Mouse (Mus musculus) cerebellum, adult 2 months (tissue): ENCODE measurements at regions not wholly inside any gene's neighbourhood (a gene's known extent, or its start where the extent isn't known, plus 50 kb on each side); places are given as distances from the start of the nearest gene placed in this dataset.

ENCODE experiments used
- DNase-seq, 2 experiments: peaks; one replicate each; pipeline ENCODE4 v3.0.0; 2021
- H3K27ac ChIP-seq: fragments of 200-500 bp; 2 replicates; pipeline ENCODE4 v1.5.1; 2012; ENCODE audit warnings: low read length, control low read depth, inconsistent platforms; ENCODE audit not compliant: insufficient read depth
- H3K27me3 ChIP-seq: fragments of 200-500 bp; 2 replicates; pipeline ENCODE4 v1.6.1; 2012; ENCODE audit warnings: inconsistent platforms, mild to moderate bottlenecking, low read length, moderate library complexity; ENCODE audit not compliant: control insufficient read depth, insufficient read depth
- H3K4me1 ChIP-seq: fragments of 200-500 bp; 2 replicates; pipeline ENCODE4 v1.6.1; 2011; ENCODE audit warnings: low read length; ENCODE audit not compliant: control insufficient read depth, insufficient read depth
- H3K4me3 ChIP-seq: fragments of 200-500 bp; replicated peaks from 2 replicates; pipeline ENCODE3; 2011; ENCODE audit warnings: mild to moderate bottlenecking, low read depth, low read length, control low read depth; ENCODE audit not compliant: insufficient read depth
- CTCF ChIP-seq: fragments of 200-500 bp; IDR thresholded peaks from 2 replicates; pipeline ENCODE4 v1.5.1; 2011; ENCODE audit warnings: low read depth, mild to moderate bottlenecking, control low read depth, low read length, moderate library complexity, borderline replicate concordance; ENCODE audit not compliant: insufficient read depth
- POLR2A ChIP-seq: fragments of 200-500 bp; IDR thresholded peaks from 2 replicates; pipeline ENCODE4 v1.6.1; 2011; ENCODE audit warnings: low read length, control low read depth, borderline replicate concordance; ENCODE audit not compliant: insufficient read depth
- WGBS: fragments of 180-500 bp; shearing (Covaris S2); methylation state at CpG from one replicate; pipeline ENCODE4 v1.1.7; 2018; 5-methylcytosine and 5-hydroxymethylcytosine counted together

DNA sequence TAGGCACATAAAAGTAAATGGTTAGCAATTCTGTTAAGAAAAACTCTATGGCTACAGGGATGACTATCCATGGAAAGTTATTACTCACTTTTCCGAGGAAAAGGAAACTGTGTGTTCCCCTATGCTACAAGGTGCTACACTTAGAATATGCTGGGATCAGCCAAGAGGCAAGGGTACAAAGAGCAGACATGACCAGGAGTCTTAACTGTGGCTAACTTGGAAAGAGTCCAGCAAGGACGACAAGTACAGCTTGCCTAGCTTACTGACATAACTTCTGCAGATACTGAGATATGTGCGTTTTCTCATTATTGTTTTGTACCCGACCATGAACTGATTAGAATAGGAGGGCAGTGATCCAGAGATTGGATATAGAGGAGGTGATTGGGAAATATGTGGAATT is 296.4 kb downstream of the Gm16223 start:
- H3K4me1 ChIP-seq, result no peaks in the 10 kb centered on the region
- H3K27me3 ChIP-seq, result no peaks in the 10 kb centered on the region
- no peak for DNase-seq
- no peak for TF ChIP-seq POLR2A
- TF ChIP-seq CTCF, result no peak
- H3K27ac ChIP-seq, result no peak overlapping the region
- 52% methylated on average over 4 of the region's 4 CpGs for WGBS
- H3K4me3 ChIP-seq, result no peak overlapping the region

DNA sequence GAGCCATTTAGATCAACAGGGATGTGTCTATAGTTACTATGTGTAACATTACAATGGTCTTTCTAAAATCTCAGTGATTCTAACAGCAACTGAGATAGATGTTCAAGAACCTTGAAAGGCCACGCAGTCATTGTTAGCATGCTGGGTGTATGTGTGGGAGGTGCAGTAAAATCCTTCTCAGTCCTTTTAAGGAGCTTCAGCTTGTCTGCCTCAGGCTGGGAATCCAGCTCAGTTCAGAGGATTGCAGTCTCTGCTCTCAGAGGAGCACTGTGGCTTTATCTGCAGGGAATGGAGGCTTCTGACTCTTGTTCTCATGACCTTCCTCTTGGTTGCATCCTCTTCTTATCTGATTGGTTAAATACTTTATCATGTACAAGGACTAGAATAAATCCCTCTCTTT is 320.2 kb downstream of the Gm16223 start:
- no peak for DNase-seq
- H3K4me1 ChIP-seq, result no peaks in the 10 kb centered on the region
- no peak overlapping the region for H3K27ac ChIP-seq
- H3K4me3 ChIP-seq, result no peak overlapping the region
- 88% methylated on average over 1 of the region's 1 CpGs for WGBS
- H3K27me3 ChIP-seq, result no peaks in the 10 kb centered on the region
- TF ChIP-seq POLR2A (no peak), CTCF (no peak)

DNA sequence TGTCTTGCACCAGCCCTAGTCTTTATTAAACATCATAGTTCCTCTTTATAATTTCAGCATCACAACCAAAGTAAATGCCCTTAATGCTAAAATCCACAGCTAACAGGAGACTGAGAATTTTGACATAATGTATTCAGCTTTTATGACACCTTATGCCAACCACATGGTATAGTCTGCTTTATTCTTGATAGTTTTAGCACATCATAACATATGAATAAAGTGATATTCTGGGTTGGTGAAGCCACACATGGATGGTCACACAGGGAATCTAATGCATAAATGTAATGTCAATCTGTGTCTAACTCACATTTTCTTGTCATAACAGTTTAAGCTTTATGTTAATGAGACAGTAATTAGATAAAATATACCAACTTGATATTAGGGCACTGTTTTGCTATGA is 328.9 kb downstream of the Gm16223 start:
- no peak overlapping the region for H3K4me3 ChIP-seq
- TF ChIP-seq CTCF (no peak), POLR2A (no peak)
- H3K27me3 ChIP-seq, result no peaks in the 10 kb centered on the region
- DNase-seq, result no peak
- H3K4me1 ChIP-seq, result no peaks in the 10 kb centered on the region
- H3K27ac ChIP-seq, result no peak overlapping the region

DNA sequence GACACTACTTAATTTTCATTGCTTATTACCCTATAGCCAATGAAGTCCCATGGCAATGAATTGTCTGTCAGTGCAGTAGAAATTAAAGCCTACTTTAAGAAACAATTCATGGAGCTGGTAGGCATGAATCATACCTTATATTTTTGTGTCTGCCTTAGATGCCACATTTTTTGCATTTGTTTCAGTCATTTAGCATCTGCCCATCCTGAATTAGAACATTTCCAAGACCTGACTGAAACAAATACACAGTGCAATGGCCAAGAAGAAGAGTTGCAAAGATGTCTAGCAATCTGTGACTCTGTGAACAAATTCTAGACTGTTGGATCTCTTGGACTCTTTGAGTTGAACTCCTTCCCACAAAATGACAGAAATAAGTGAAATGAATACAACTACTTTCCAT is 342.2 kb downstream of the Gm16223 start:
- no peak overlapping the region for H3K4me3 ChIP-seq
- DNase-seq, result no peak
- H3K27me3 ChIP-seq, result no peaks in the 10 kb centered on the region
- no peak overlapping the region for H3K27ac ChIP-seq
- no peaks in the 10 kb centered on the region for H3K4me1 ChIP-seq
- TF ChIP-seq CTCF (no peak), POLR2A (no peak)

DNA sequence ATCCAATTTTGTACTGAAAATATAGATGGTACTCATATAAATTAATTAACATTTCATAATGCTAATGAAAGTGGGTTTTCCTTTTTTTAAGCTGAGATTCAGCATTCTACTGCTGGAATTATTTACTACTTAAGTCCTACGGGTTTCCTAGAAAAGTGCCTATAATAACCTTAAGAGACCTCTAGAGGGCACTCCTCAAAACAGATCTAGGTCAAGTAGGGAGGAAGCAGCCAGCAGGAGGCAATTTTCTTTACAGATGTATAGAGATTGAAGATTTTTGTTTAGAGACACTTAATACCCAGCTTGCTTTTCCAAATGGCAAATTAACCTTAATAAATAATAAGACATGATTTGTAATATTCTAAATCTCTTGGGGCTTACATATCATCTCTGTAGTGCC is 344.5 kb downstream of the Gm16223 start:
- TF ChIP-seq POLR2A, result no peak
- TF ChIP-seq CTCF, result 0 out of 2 replicates have a peak, but pooled peaks have one; percentile 14
- WGBS, result 21% methylated on average over 1 of the region's 1 CpGs
- H3K27ac ChIP-seq, result no peak overlapping the region
- peak in 1 of 2 experiments; percentile 26 for DNase-seq
- no peak overlapping the region for H3K4me3 ChIP-seq
- no peaks in the 10 kb centered on the region for H3K4me1 ChIP-seq
- no peaks in the 10 kb centered on the region for H3K27me3 ChIP-seq

DNA sequence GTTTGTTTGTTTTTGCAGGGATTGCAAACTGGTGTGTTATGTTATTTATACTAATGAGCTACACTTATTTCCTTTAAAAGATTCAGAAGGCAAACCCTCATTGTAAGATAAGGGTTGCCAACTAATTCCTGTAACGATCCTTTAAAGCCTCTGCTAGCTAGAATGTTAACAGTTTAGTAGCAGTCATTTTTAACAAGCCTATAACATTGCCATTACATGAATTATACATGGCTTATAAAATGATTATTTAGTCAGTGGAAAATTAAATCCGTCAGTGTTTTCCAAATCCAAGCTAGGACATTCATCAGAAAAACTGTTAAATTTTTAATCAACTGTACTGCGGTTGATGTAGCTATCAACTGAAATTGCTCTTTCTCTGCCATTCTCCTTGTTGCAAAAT is 358.1 kb downstream of the Gm16223 start:
- H3K27ac ChIP-seq, result no peak overlapping the region
- no peaks in the 10 kb centered on the region for H3K27me3 ChIP-seq
- no peak for TF ChIP-seq POLR2A
- no peak for TF ChIP-seq CTCF
- H3K4me3 ChIP-seq, result no peak overlapping the region
- DNase-seq, result no peak
- no peaks in the 10 kb centered on the region for H3K4me1 ChIP-seq
- 79% methylated on average over 3 of the region's 3 CpGs for whole genome bisulfite sequencing

DNA sequence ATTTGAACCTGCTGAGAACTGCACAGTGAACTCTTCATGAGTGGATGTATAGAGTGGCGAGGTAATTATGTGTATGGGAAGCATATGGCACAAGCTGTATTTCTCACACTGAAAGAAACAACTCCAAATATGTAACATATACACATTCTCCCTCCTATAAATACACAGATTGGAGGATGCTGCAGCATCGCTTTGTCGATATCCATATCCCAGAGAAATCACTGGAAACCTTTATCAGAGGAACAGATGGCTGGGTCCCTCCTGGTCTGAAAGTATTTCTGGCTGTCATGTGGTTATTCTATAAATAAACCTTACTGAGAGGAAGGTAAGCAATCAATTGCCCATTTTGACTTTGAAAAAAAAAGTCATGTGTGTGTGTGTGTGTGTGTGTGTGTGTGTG is 365.4 kb downstream of the Gm16223 start:
- no peaks in the 10 kb centered on the region for H3K27me3 ChIP-seq
- no peak overlapping the region for H3K27ac ChIP-seq
- no peak overlapping the region for H3K4me3 ChIP-seq
- peaks cover 4% of the 10 kb centered on the region; the same call in 1 of the 2 replicates for H3K4me1 ChIP-seq
- DNase-seq, result peak in 1 of 2 experiments; percentile 62
- WGBS, result 27% methylated on average over 3 of the region's 3 CpGs
- TF ChIP-seq CTCF (no peak), POLR2A (no peak)

DNA sequence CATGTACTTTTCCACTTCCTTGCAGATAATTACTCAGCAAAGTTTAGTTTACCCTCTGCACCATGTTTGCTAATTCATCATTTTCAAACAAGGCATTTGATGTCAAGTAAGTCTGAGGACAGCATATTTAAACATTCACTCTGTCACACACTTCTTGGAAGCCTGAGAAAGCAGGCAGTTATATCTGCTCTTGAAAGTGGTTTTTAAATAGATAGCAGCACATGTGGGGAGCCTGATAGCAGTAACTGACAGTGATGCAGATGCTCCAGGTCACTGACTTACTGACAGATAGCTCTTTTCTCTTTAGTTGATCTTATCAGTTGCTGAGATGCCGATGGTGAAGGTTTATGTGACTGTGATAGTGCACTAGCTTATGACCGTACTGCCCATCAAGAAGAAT is 380.9 kb downstream of the Gm16223 start:
- DNase-seq, result no peak
- 94% methylated on average over 2 of the region's 2 CpGs for WGBS
- Histone ChIP-seq H3K27ac (no peak overlapping the region), H3K27me3 (no peaks in the 10 kb centered on the region), H3K4me1 (no peaks in the 10 kb centered on the region), H3K4me3 (no peak overlapping the region)
- TF ChIP-seq POLR2A (no peak), CTCF (no peak)

DNA sequence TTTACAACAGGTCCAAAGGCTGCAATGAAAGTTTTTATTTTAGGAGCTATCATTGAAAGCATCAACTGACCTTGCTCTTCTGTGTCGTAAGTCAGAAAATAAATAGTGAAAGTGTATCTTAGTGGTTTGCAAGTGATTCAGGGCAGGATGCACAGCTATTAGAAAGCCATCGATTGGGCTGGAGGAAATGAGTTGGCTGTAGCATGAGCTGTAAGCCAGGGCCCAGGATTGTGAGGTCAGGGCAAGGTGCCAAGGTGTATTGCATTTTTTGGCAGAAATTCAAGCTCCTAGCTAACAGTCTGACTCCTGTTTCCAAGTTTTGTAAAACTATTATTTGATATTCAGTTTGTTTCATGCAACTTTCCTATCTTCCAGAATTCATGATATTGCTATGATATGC is 381.8 kb downstream of the Gm16223 start:
- no peak for TF ChIP-seq POLR2A
- TF ChIP-seq CTCF, result no peak
- no peaks in the 10 kb centered on the region for H3K4me1 ChIP-seq
- H3K4me3 ChIP-seq, result no peak overlapping the region
- H3K27ac ChIP-seq, result no peak overlapping the region
- no peaks in the 10 kb centered on the region for H3K27me3 ChIP-seq
- DNase-seq, result peak; percentile 18 to 39
- 42% methylated on average over 2 of the region's 2 CpGs for WGBS
